Mouse (Mus musculus): ENCODE data around the gene Tspan18. TPM values are rescaled to one million over a fixed set of nuclear protein-coding genes. Genes with fewer than 3 reads are reported as not detected.
A peak's percentile ranks its signal among the peaks of the same experiment; 100 is the strongest.

The Tspan18 gene
- polyA plus RNA-seq, 1 experiment from 2014 or later, result 48.2 TPM

GRCm38 (mm10) chr2:93273916-93274315, 60.4 kb downstream of the Tspan18 start:
- Histone ChIP-seq H3K9ac (ENCODE audit: low read length) (no peak overlapping the region), H3K9me3 (ENCODE audit: control insufficient read depth, low read length) (no peaks in the 10 kb centered on the region), H3K4me3 (ENCODE audit: control insufficient read depth in 1 of 2, insufficient read depth in 1 of 2, low read depth in 1 of 2, low read length in 2 of 2) (no peak overlapping the region), H3K36me3 (ENCODE audit: control insufficient read depth, insufficient read depth, low read length) (no peaks in the 10 kb centered on the region), H3K27ac (replicated peaks in 1 of 2; ENCODE audit: control insufficient read depth in 1 of 2, insufficient read depth in 1 of 2, low read depth in 2 of 2, low read length in 2 of 2) (no peak overlapping the region), H3K27me3 (ENCODE audit: control insufficient read depth, insufficient read depth, low read length) (no peaks in the 10 kb centered on the region), H3K4me1 (ENCODE audit: control insufficient read depth in 2 of 2, insufficient read depth in 2 of 2, low read length in 2 of 2) (peaks cover 33 to 46% of the 10 kb centered on the region in 2 experiments), H3K4me2 (ENCODE audit: low read length) (no peak overlapping the region)
- WGBS, result 31% methylated on average over 1 of the region's 1 CpGs
- ATAC-seq (ENCODE audit: insufficient number of reproducible peaks, insufficient read depth, low FRiP score, low read depth), result no peak

GRCm38 (mm10) chr2:93270083-93270482, 64.2 kb downstream of the Tspan18 start:
- 40% methylated on average over 5 of the region's 5 CpGs for WGBS
- peaks cover 32 to 58% of the 10 kb centered on the region in 2 experiments for H3K4me1 ChIP-seq (ENCODE audit: control insufficient read depth in 2 of 2, insufficient read depth in 2 of 2, low read length in 2 of 2)
- no peak overlapping the region for H3K4me3 ChIP-seq (ENCODE audit: control insufficient read depth in 1 of 2, insufficient read depth in 1 of 2, low read depth in 1 of 2, low read length in 2 of 2)
- H3K9me3 ChIP-seq (ENCODE audit: control insufficient read depth, low read length), result no peaks in the 10 kb centered on the region
- peak overlapping the region; percentile 7; the same call in 1 of the 2 replicates for H3K9ac ChIP-seq (ENCODE audit: low read length)
- H3K36me3 ChIP-seq (ENCODE audit: control insufficient read depth, insufficient read depth, low read length), result no peaks in the 10 kb centered on the region
- no peak overlapping the region for H3K4me2 ChIP-seq (ENCODE audit: low read length)
- H3K27me3 ChIP-seq (ENCODE audit: control insufficient read depth, insufficient read depth, low read length), result no peaks in the 10 kb centered on the region
- ATAC-seq (ENCODE audit: insufficient number of reproducible peaks, insufficient read depth, low FRiP score, low read depth), result no peak
- peak overlapping the region in 1 of 2 experiments; percentile 75; a peak in 2 of 4 replicates for H3K27ac ChIP-seq (replicated peaks in 1 of 2; ENCODE audit: control insufficient read depth in 1 of 2, insufficient read depth in 1 of 2, low read depth in 2 of 2, low read length in 2 of 2)

GRCm38 (mm10) chr2:93269611-93270010, 64.7 kb downstream of the Tspan18 start:
- no peak overlapping the region for H3K9ac ChIP-seq (ENCODE audit: low read length)

GRCm38 (mm10) chr2:93268711-93269270, 65.5 kb downstream of the Tspan18 start:
- no peaks in the 10 kb centered on the region for H3K36me3 ChIP-seq (ENCODE audit: control insufficient read depth, insufficient read depth, low read length)
- peaks cover 32 to 60% of the 10 kb centered on the region in 2 experiments for H3K4me1 ChIP-seq (ENCODE audit: control insufficient read depth in 2 of 2, insufficient read depth in 2 of 2, low read length in 2 of 2)
- WGBS, result 75% methylated on average over 3 of the region's 3 CpGs
- no peaks in the 10 kb centered on the region for H3K9me3 ChIP-seq (ENCODE audit: control insufficient read depth, low read length)
- no peak overlapping the region for H3K4me2 ChIP-seq (ENCODE audit: low read length)
- ATAC-seq (ENCODE audit: insufficient number of reproducible peaks, insufficient read depth, low FRiP score, low read depth), result no peak
- no peak overlapping the region for H3K4me3 ChIP-seq (ENCODE audit: control insufficient read depth in 1 of 2, insufficient read depth in 1 of 2, low read depth in 1 of 2, low read length in 2 of 2)
- no peaks in the 10 kb centered on the region for H3K27me3 ChIP-seq (ENCODE audit: control insufficient read depth, insufficient read depth, low read length)
- peak overlapping the region in 1 of 2 experiments; percentile 75; a peak in 2 of 4 replicates for H3K27ac ChIP-seq (replicated peaks in 1 of 2; ENCODE audit: control insufficient read depth in 1 of 2, insufficient read depth in 1 of 2, low read depth in 2 of 2, low read length in 2 of 2)
- H3K9ac ChIP-seq (ENCODE audit: low read length), result no peak overlapping the region

More at GRCm38 (mm10) chr2:93269611-93270010, 64.7 kb downstream of the Tspan18 start:
- no peaks in the 10 kb centered on the region for H3K27me3 ChIP-seq (ENCODE audit: control insufficient read depth, insufficient read depth, low read length)
- H3K36me3 ChIP-seq (ENCODE audit: control insufficient read depth, insufficient read depth, low read length), result no peaks in the 10 kb centered on the region
- no peak for ATAC-seq (ENCODE audit: insufficient number of reproducible peaks, insufficient read depth, low FRiP score, low read depth)
- H3K4me1 ChIP-seq (ENCODE audit: control insufficient read depth in 2 of 2, insufficient read depth in 2 of 2, low read length in 2 of 2), result peaks cover 32 to 60% of the 10 kb centered on the region in 2 experiments
- H3K4me2 ChIP-seq (ENCODE audit: low read length), result no peak overlapping the region
- 90% methylated on average over 10 of the region's 10 CpGs for WGBS
- no peaks in the 10 kb centered on the region for H3K9me3 ChIP-seq (ENCODE audit: control insufficient read depth, low read length)
- H3K27ac ChIP-seq (replicated peaks in 1 of 2; ENCODE audit: control insufficient read depth in 1 of 2, insufficient read depth in 1 of 2, low read depth in 2 of 2, low read length in 2 of 2), result peak overlapping the region in 1 of 2 experiments; percentile 75; a peak in 2 of 4 replicates
- no peak overlapping the region for H3K4me3 ChIP-seq (ENCODE audit: control insufficient read depth in 1 of 2, insufficient read depth in 1 of 2, low read depth in 1 of 2, low read length in 2 of 2)

GRCm38 (mm10) chr2:93267791-93268190, 66.5 kb downstream of the Tspan18 start:
- H3K4me2 ChIP-seq (ENCODE audit: low read length), result no peak overlapping the region
- H3K36me3 ChIP-seq (ENCODE audit: control insufficient read depth, insufficient read depth, low read length), result no peaks in the 10 kb centered on the region
- no peaks in the 10 kb centered on the region for H3K9me3 ChIP-seq (ENCODE audit: control insufficient read depth, low read length)
- peak overlapping the region; percentile 28 to 75; a peak in 2 of 4 replicates for H3K27ac ChIP-seq (replicated peaks in 1 of 2; ENCODE audit: control insufficient read depth in 1 of 2, insufficient read depth in 1 of 2, low read depth in 2 of 2, low read length in 2 of 2)
- no peak overlapping the region; the same call in 1 of the 2 replicates for H3K9ac ChIP-seq (ENCODE audit: low read length)
- H3K27me3 ChIP-seq (ENCODE audit: control insufficient read depth, insufficient read depth, low read length), result no peaks in the 10 kb centered on the region
- no peak overlapping the region for H3K4me3 ChIP-seq (ENCODE audit: control insufficient read depth in 1 of 2, insufficient read depth in 1 of 2, low read depth in 1 of 2, low read length in 2 of 2)
- peak; percentile 72 for ATAC-seq (ENCODE audit: insufficient number of reproducible peaks, insufficient read depth, low FRiP score, low read depth)
- H3K4me1 ChIP-seq (ENCODE audit: control insufficient read depth in 2 of 2, insufficient read depth in 2 of 2, low read length in 2 of 2), result peaks cover 38 to 68% of the 10 kb centered on the region in 2 experiments
- 33% methylated on average over 4 of the region's 4 CpGs for WGBS

- peaks cover 49 to 79% of the 10 kb centered on the region in 2 experiments for H3K4me1 ChIP-seq (ENCODE audit: control insufficient read depth in 2 of 2, insufficient read depth in 2 of 2, low read length in 2 of 2)
- WGBS, result 70% methylated on average over 7 of the region's 7 CpGs
- ATAC-seq (ENCODE audit: insufficient number of reproducible peaks, insufficient read depth, low FRiP score, low read depth), result no peak
- H3K4me2 ChIP-seq (ENCODE audit: low read length), result no peak overlapping the region
- H3K9me3 ChIP-seq (ENCODE audit: control insufficient read depth, low read length), result no peaks in the 10 kb centered on the region
- H3K27me3 ChIP-seq (ENCODE audit: control insufficient read depth, insufficient read depth, low read length), result no peaks in the 10 kb centered on the region
- H3K27ac ChIP-seq (replicated peaks in 1 of 2; ENCODE audit: control insufficient read depth in 1 of 2, insufficient read depth in 1 of 2, low read depth in 2 of 2, low read length in 2 of 2), result no peak overlapping the region
- H3K9ac ChIP-seq (ENCODE audit: low read length), result no peak overlapping the region
- H3K4me3 ChIP-seq (ENCODE audit: control insufficient read depth in 1 of 2, insufficient read depth in 1 of 2, low read depth in 1 of 2, low read length in 2 of 2), result no peak overlapping the region
- H3K36me3 ChIP-seq (ENCODE audit: control insufficient read depth, insufficient read depth, low read length), result no peaks in the 10 kb centered on the region
Observed at GRCm38 (mm10) chr2:93266565-93267169, 67.6 kb downstream of the Tspan18 start.

GRCm38 (mm10) chr2:93262291-93263285, 71.7 kb downstream of the Tspan18 start:
- 0 out of 2 replicates have a peak, but pooled peaks have one; percentile 10 for ATAC-seq (ENCODE audit: insufficient number of reproducible peaks, insufficient read depth, low FRiP score, low read depth)
- H3K9me3 ChIP-seq (ENCODE audit: control insufficient read depth, low read length), result no peaks in the 10 kb centered on the region
- no peaks in the 10 kb centered on the region for H3K27me3 ChIP-seq (ENCODE audit: control insufficient read depth, insufficient read depth, low read length)
- no peak overlapping the region for H3K4me3 ChIP-seq (ENCODE audit: control insufficient read depth in 1 of 2, insufficient read depth in 1 of 2, low read depth in 1 of 2, low read length in 2 of 2)
- H3K4me1 ChIP-seq (ENCODE audit: control insufficient read depth in 2 of 2, insufficient read depth in 2 of 2, low read length in 2 of 2), result peaks cover 48 to 75% of the 10 kb centered on the region in 2 experiments
- 48% methylated on average over 5 of the region's 5 CpGs for WGBS
- H3K9ac ChIP-seq (ENCODE audit: low read length), result no peak overlapping the region
- peak overlapping the region; percentile 39 to 77 for H3K27ac ChIP-seq (replicated peaks in 1 of 2; ENCODE audit: control insufficient read depth in 1 of 2, insufficient read depth in 1 of 2, low read depth in 2 of 2, low read length in 2 of 2)
- H3K36me3 ChIP-seq (ENCODE audit: control insufficient read depth, insufficient read depth, low read length), result no peaks in the 10 kb centered on the region
- no peak overlapping the region for H3K4me2 ChIP-seq (ENCODE audit: low read length)
